Mouse (Mus musculus) MEL (cell line): ENCODE measurements at regions not wholly inside any gene's neighbourhood (a gene's known extent, or its start where the extent isn't known, plus 50 kb on each side); places are given as distances from the start of the nearest gene placed in this dataset.

Experiments used
- DNase-seq: peaks from one replicate; pipeline ENCODE4 v3.0.0; 2011; ENCODE audit warnings: low read depth, low spot score
- H3K27ac ChIP-seq: 2 replicates; pipeline ENCODE4 v1.5.1; 2012; ENCODE audit warnings: low read depth, mild to moderate bottlenecking, control low read depth, low read length, moderate library complexity; ENCODE audit not compliant: control insufficient read depth
- H3K27me3 ChIP-seq, 2 experiments: fragments of 150-350 bp in 1 of 2; sonication (generic) in 1 of 2; 2 replicates each; pipeline ENCODE4 v1.6.1; 2012; ENCODE audit warnings: low read length in 2 of 2, mild to moderate bottlenecking in 2 of 2, improper control_type of control experiment in 1 of 2, moderate library complexity in 1 of 2; ENCODE audit not compliant: insufficient read depth in 2 of 2, control insufficient read depth in 1 of 2
- H3K36me3 ChIP-seq, 2 experiments: 2 replicates each; pipeline ENCODE4 v1.6.1; 2012 to 2014; ENCODE audit warnings: low read length in 2 of 2, improper control_type of control experiment in 1 of 2, inconsistent platforms in 1 of 2, mild to moderate bottlenecking in 1 of 2; ENCODE audit not compliant: insufficient read depth in 2 of 2, control insufficient read depth in 1 of 2
- H3K4me1 ChIP-seq, 2 experiments: fragments of 150-350 bp in 1 of 2; sonication (generic) in 1 of 2; 2 replicates each; pipeline ENCODE4 v1.6.1; 2012; ENCODE audit warnings: low read length in 2 of 2, improper control_type of control experiment in 1 of 2, mild to moderate bottlenecking in 1 of 2; ENCODE audit not compliant: insufficient read depth in 2 of 2, control insufficient read depth in 1 of 2
- H3K4me3 ChIP-seq, 2 experiments: fragments of 150-350 bp in 1 of 2; sonication (generic) in 1 of 2; 2 replicates each; pipeline ENCODE4 v1.5.1; 2012; ENCODE audit warnings: low read depth in 2 of 2, low read length in 2 of 2, mild to moderate bottlenecking in 2 of 2, moderate library complexity in 2 of 2, control low read depth in 1 of 2, improper control_type of control experiment in 1 of 2; ENCODE audit not compliant: control insufficient read depth in 1 of 2, insufficient read depth in 1 of 2
- H3K79me2 ChIP-seq: 2 replicates; pipeline ENCODE4 v1.6.1; 2012; ENCODE audit warnings: mild to moderate bottlenecking, low read length, moderate library complexity; ENCODE audit not compliant: control insufficient read depth, poor library complexity, insufficient read depth
- H3K9ac ChIP-seq: 2 replicates; pipeline ENCODE4 v1.6.1; 2012; ENCODE audit warnings: low read depth, mild to moderate bottlenecking, control low read depth, low read length, moderate library complexity; ENCODE audit not compliant: control insufficient read depth, poor library complexity, severe bottlenecking
- H3K9me3 ChIP-seq: fragments of 150-350 bp; sonication (generic); replicated peaks from 2 replicates; pipeline ENCODE4 v1.6.1; 2012; ENCODE audit warnings: mild to moderate bottlenecking, low read length, improper control_type of control experiment, moderate library complexity; ENCODE audit not compliant: insufficient read depth
- ETS1 ChIP-seq: IDR thresholded peaks from 2 replicates; pipeline ENCODE4 v1.6.1; 2012; ENCODE audit warnings: low read depth, mild to moderate bottlenecking, inconsistent platforms, low read length, improper control_type of control experiment, moderate library complexity
- GABPA ChIP-seq: IDR thresholded peaks from 2 replicates; pipeline ENCODE4 v1.6.1; 2012; ENCODE audit warnings: low read depth, mild to moderate bottlenecking, inconsistent platforms, low read length, improper control_type of control experiment, moderate library complexity
- HCFC1 ChIP-seq: IDR thresholded peaks from 2 replicates; pipeline ENCODE4 v1.6.1; 2012; ENCODE audit warnings: low read depth, mild to moderate bottlenecking, inconsistent platforms, low read length, improper control_type of control experiment, moderate library complexity
- KAT2A ChIP-seq: conservative IDR thresholded peaks from 2 replicates; pipeline ENCODE4 v1.6.1; 2012; ENCODE audit warnings: low read depth, low read length, improper control_type of control experiment, inconsistent platforms
- MEF2A ChIP-seq: IDR thresholded peaks from 2 replicates; pipeline ENCODE4 v1.6.1; 2014; ENCODE audit warnings: low read depth, mild to moderate bottlenecking, inconsistent platforms, low read length, improper control_type of control experiment; ENCODE audit not compliant: poor library complexity, insufficient replicate concordance, severe bottlenecking; ENCODE audit errors: extremely low read depth
- MXI1 ChIP-seq: IDR thresholded peaks from 2 replicates; pipeline ENCODE4 v1.6.1; 2011; ENCODE audit warnings: mild to moderate bottlenecking, low read depth, low read length, improper control_type of control experiment
- MYB ChIP-seq: IDR thresholded peaks from 2 replicates; pipeline ENCODE4 v1.6.1; 2011; ENCODE audit warnings: mild to moderate bottlenecking, low read depth, low read length, improper control_type of control experiment
- POLR2A ChIP-seq, 2 experiments: IDR thresholded peaks; 2 replicates each; pipeline ENCODE4 v1.6.1; 2011 to 2012; ENCODE audit warnings: low read length in 2 of 2, mild to moderate bottlenecking in 2 of 2, control low read depth in 1 of 2, improper control_type of control experiment in 1 of 2, low read depth in 1 of 2, moderate library complexity in 1 of 2; ENCODE audit not compliant: control insufficient read depth in 1 of 2, insufficient read depth in 1 of 2, poor library complexity in 1 of 2
- RAD21 ChIP-seq: IDR thresholded peaks from 2 replicates; pipeline ENCODE4 v1.6.1; 2011; ENCODE audit warnings: mild to moderate bottlenecking, low read depth, low read length, improper control_type of control experiment
- RCOR1 ChIP-seq: IDR thresholded peaks from 2 replicates; pipeline ENCODE4 v1.6.1; 2012; ENCODE audit warnings: low read depth, mild to moderate bottlenecking, inconsistent platforms, low read length, improper control_type of control experiment
- SIN3A ChIP-seq: IDR thresholded peaks from 2 replicates; pipeline ENCODE4 v1.6.1; 2012; ENCODE audit warnings: low read length, improper control_type of control experiment, inconsistent platforms
- TAL1 ChIP-seq: IDR thresholded peaks from 2 replicates; pipeline ENCODE4 v1.6.1; 2012; ENCODE audit warnings: mild to moderate bottlenecking, inconsistent platforms, low read length, moderate library complexity, mixed read lengths
- USF2 ChIP-seq, 2 experiments: IDR thresholded peaks; 2 replicates each; pipeline ENCODE4 v1.6.1; 2011 to 2012; ENCODE audit warnings: improper control_type of control experiment in 2 of 2, low read length in 2 of 2, borderline replicate concordance in 1 of 2, inconsistent platforms in 1 of 2, low read depth in 1 of 2, mild to moderate bottlenecking in 1 of 2; ENCODE audit not compliant: insufficient read depth in 1 of 2
- ZC3H11A ChIP-seq: IDR thresholded peaks from 2 replicates; pipeline ENCODE4 v1.6.1; 2012; ENCODE audit warnings: low read depth, mild to moderate bottlenecking, inconsistent platforms, low read length, improper control_type of control experiment
- ZNF384 ChIP-seq: IDR thresholded peaks from 2 replicates; pipeline ENCODE4 v1.6.1; 2012; ENCODE audit warnings: low read depth, mild to moderate bottlenecking, inconsistent platforms, low read length, improper control_type of control experiment

GRCm38 (mm10) chr3:39265606-39266005, 378.9 kb downstream of the Fat4 start:
- Histone ChIP-seq H3K4me3 (no peak overlapping the region), H3K79me2 (no peaks in the 10 kb centered on the region), H3K9me3 (no peaks in the 10 kb centered on the region), H3K4me1 (no peaks in the 10 kb centered on the region), H3K27me3 (no peaks in the 10 kb centered on the region), H3K9ac (no peak overlapping the region), H3K27ac (no peak overlapping the region), H3K36me3 (no peaks in the 10 kb centered on the region)
- no peak for DNase-seq
- TF ChIP-seq GABPA (no peak), TAL1 (no peak), RAD21 (no peak)

DNA sequence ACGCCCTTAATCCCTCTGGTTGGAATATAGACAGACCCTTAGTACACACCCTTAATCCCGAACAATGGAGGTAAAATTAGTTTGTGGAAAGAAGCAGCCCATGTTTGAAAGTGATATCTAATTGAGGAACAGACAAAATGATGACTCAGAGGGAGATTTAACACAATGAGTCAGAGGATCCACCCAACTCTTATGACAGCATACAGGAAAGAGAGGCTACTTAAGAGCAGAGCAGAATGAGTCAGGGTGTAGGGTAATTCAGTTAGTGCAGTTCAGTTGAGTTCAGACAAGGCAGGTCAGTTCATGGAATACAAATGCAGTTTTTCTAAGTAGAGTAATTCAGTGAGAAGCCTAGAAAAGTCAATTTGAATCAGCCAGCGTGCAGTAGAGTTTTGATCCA, 382.6 kb downstream of the Fat4 start:
- peak; percentile 4 for DNase-seq
- Histone ChIP-seq H3K4me1 (no peaks in the 10 kb centered on the region), H3K79me2 (no peaks in the 10 kb centered on the region), H3K9me3 (no peaks in the 10 kb centered on the region), H3K36me3 (no peaks in the 10 kb centered on the region), H3K9ac (no peak overlapping the region), H3K4me3 (no peak overlapping the region), H3K27me3 (no peaks in the 10 kb centered on the region), H3K27ac (no peak overlapping the region)
- TF ChIP-seq POLR2A (IDR thresholded peaks at IDR 0.05; ENCODE audit: control insufficient read depth in 1 of 2, insufficient read depth in 1 of 2, low read depth in 1 of 2, low read length in 2 of 2, poor library complexity in 1 of 2) (no peak), MYB (no peak), MXI1 (no peak), HCFC1 (no peak), MEF2A (no peak), KAT2A (no peak)

DNA sequence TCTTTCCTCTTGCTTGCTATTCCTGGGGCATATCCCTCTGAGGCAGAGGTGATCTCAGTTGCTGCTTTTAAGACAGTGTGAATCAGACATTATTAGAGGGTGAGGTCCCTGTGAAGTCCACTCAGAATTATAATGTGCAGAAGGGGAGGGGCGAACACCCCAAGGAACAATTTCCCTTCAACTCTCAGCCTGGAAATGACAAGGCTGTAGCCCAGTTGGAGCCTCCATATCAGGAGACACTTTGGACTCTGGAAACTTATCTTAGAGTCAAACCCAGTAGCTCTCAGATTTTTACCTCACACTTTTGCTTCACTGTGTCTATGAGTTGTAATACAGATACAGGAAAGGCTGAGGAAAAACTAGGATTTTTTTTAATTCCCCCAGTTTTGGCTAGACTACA, 385.9 kb downstream of the Fat4 start:
- DNase-seq, result no peak

More for the DNA sequence above, 385.9 kb downstream of the Fat4 start:
- TF ChIP-seq KAT2A (no peak), ZNF384 (no peak), RCOR1 (no peak), USF2 (IDR thresholded peaks at IDR 0.05; ENCODE audit: borderline replicate concordance in 1 of 2, insufficient read depth in 1 of 2, low read depth in 1 of 2, low read length in 2 of 2) (no peak), ETS1 (no peak), SIN3A (no peak), ZC3H11A (no peak)
- Histone ChIP-seq H3K9me3 (no peaks in the 10 kb centered on the region), H3K79me2 (no peaks in the 10 kb centered on the region), H3K36me3 (no peaks in the 10 kb centered on the region), H3K4me1 (no peaks in the 10 kb centered on the region), H3K27me3 (no peaks in the 10 kb centered on the region), H3K9ac (no peak overlapping the region), H3K27ac (no peak overlapping the region), H3K4me3 (no peak overlapping the region)
